In the genomic region with DNA sequence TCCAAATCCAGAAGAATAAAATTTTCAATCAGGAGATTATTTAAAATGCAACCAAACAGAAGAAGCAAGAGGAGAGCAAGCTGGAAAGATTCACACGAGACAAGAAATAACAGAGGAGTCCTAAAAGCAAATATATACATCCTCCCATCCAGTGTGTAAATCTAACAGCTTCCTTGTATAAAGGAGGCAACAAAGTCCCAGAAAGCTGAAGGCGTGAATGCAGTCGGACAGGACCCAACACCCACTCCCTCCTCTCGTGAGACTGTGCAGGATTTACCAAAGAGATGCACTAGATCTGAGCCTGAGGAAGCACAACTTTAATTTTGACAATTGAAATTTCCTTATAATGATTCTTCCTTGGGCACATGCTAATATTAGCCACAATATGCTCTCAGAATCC, we compare ENCODE assay signal across 13 mouse cellular contexts.
DNase-seq lines count a peak whose midpoint lies in the region; ATAC-seq and TF ChIP-seq lines count a peak whose summit lies in the region.
"Had no signal": no experiment of that assay in that cellular context is flagged by ENCODE, and none has a peak within 500 bp of the region (broad histone marks: within the 10 kb centered on the region; RNA-seq: fewer than 3 reads in every experiment).

No protein-coding gene starts in this region.

- H3K27ac ChIP-seq in intestine, embryonic 14.5 days (ENCODE audit: low read depth): peak overlapping the region; percentile 73
- H3K27ac ChIP-seq in intestine, postnatal 0 days (ENCODE audit: low read depth, low read length): no peak overlapping the region
- H3K27ac ChIP-seq in embryonic facial prominence, embryonic 14.5 days (replicated peaks; ENCODE audit: low read depth, low read length): peak overlapping the region; percentile 11
- H3K27ac ChIP-seq in limb, embryonic 15.5 days: peak overlapping the region; percentile 39
- no peak overlapping the region for H3K27ac ChIP-seq in hindbrain, embryonic 16.5 days (ENCODE audit: low read depth, low read length)
- H3K27ac ChIP-seq: forebrain, embryonic 12.5 days; liver, embryonic 12.5 days; midbrain, embryonic 12.5 days; neural tube, embryonic 15.5 days had no signal

- 31% methylated on average over 4 of the region's 4 CpGs for WGBS in intestine, embryonic 14.5 days
- WGBS in intestine, postnatal 0 days: 48% methylated on average over 4 of the region's 4 CpGs
- WGBS in embryonic facial prominence, embryonic 14.5 days: 47% methylated on average over 4 of the region's 4 CpGs
- WGBS in limb, embryonic 15.5 days: 58% methylated on average over 4 of the region's 4 CpGs
- WGBS in hindbrain, embryonic 16.5 days: 69% methylated on average over 4 of the region's 4 CpGs

- no peaks in the 10 kb centered on the region for H3K27me3 ChIP-seq in intestine, embryonic 14.5 days (replicated peaks; ENCODE audit: control insufficient read depth, insufficient read depth, low read length)
- no peaks in the 10 kb centered on the region for H3K27me3 ChIP-seq in intestine, postnatal 0 days (replicated peaks; ENCODE audit: control insufficient read depth, insufficient read depth, low read length)
- H3K27me3 ChIP-seq in embryonic facial prominence, embryonic 14.5 days (replicated peaks; ENCODE audit: control insufficient read depth, insufficient read depth, low read length): no peaks in the 10 kb centered on the region
- no peaks in the 10 kb centered on the region for H3K27me3 ChIP-seq in limb, embryonic 15.5 days
- no peaks in the 10 kb centered on the region for H3K27me3 ChIP-seq in hindbrain, embryonic 16.5 days (replicated peaks; ENCODE audit: control insufficient read depth, insufficient read depth, low read length)
- H3K27me3 ChIP-seq: forebrain, embryonic 12.5 days; liver, embryonic 12.5 days; midbrain, embryonic 12.5 days; neural tube, embryonic 15.5 days had no signal

- TF ChIP-seq CTCF in intestine, postnatal 0 days (IDR thresholded peaks at IDR 0.05; ENCODE audit: low read depth): no peak

- H3K4me3 ChIP-seq in intestine, embryonic 14.5 days (ENCODE audit: low read depth, low read length): no peak overlapping the region
- H3K4me3 ChIP-seq in intestine, postnatal 0 days (ENCODE audit: low read depth, low read length): no peak overlapping the region
- H3K4me3 ChIP-seq in embryonic facial prominence, embryonic 14.5 days (ENCODE audit: low read depth, low read length): no peak overlapping the region
- H3K4me3 ChIP-seq in limb, embryonic 15.5 days: no peak overlapping the region
- H3K4me3 ChIP-seq in hindbrain, embryonic 16.5 days (ENCODE audit: low read length): no peak overlapping the region
- H3K4me3 ChIP-seq: erythroblast, embryonic 14.5 days; forebrain, embryonic 12.5 days; liver, embryonic 12.5 days; midbrain, embryonic 12.5 days; neural tube, embryonic 15.5 days had no signal

- 0 out of 2 replicates have a peak, but pooled peaks cover 7% of the 10 kb centered on the region for H3K4me1 ChIP-seq in intestine, embryonic 14.5 days (replicated peaks; ENCODE audit: control insufficient read depth, insufficient read depth, low read length)
- H3K4me1 ChIP-seq in intestine, postnatal 0 days (replicated peaks; ENCODE audit: control insufficient read depth, insufficient read depth, low read length): no peaks in the 10 kb centered on the region
- H3K4me1 ChIP-seq in embryonic facial prominence, embryonic 14.5 days (ENCODE audit: control insufficient read depth, insufficient read depth, low read length): peaks cover 6% of the 10 kb centered on the region; the same call in 1 of the 2 replicates
- peaks cover 3% of the 10 kb centered on the region; the same call in 1 of the 2 replicates for H3K4me1 ChIP-seq in limb, embryonic 15.5 days
- no peaks in the 10 kb centered on the region for H3K4me1 ChIP-seq in hindbrain, embryonic 16.5 days (ENCODE audit: control insufficient read depth, insufficient read depth, low read depth, low read length)
- H3K4me1 ChIP-seq: forebrain, embryonic 12.5 days; liver, embryonic 12.5 days; midbrain, embryonic 12.5 days; neural tube, embryonic 15.5 days had no signal

- DNase-seq in frontal cortex, adult 2 months (ENCODE audit: extremely low spot score in 1 of 2, low spot score in 1 of 2): no peak
- peak; percentile 53 for DNase-seq in intestine, embryonic 14.5 days (ENCODE audit: low spot score)
- no peak for DNase-seq in embryonic facial prominence, embryonic 14.5 days (ENCODE audit: low spot score)
- no peak for DNase-seq in right cerebral cortex, adult 18-20 months

- H3K36me3 ChIP-seq in intestine, embryonic 14.5 days (ENCODE audit: control insufficient read depth, insufficient read depth, low read length): no peaks in the 10 kb centered on the region
- H3K36me3 ChIP-seq in intestine, postnatal 0 days (ENCODE audit: control insufficient read depth, insufficient read depth): no peaks in the 10 kb centered on the region
- no peaks in the 10 kb centered on the region for H3K36me3 ChIP-seq in embryonic facial prominence, embryonic 14.5 days (ENCODE audit: control insufficient read depth, insufficient read depth, low read length)
- H3K36me3 ChIP-seq in limb, embryonic 15.5 days: no peaks in the 10 kb centered on the region
- H3K36me3 ChIP-seq in hindbrain, embryonic 16.5 days (ENCODE audit: control insufficient read depth, insufficient read depth, low read length): no peaks in the 10 kb centered on the region
- H3K36me3 ChIP-seq: forebrain, embryonic 12.5 days; liver, embryonic 12.5 days; midbrain, embryonic 12.5 days; neural tube, embryonic 15.5 days had no signal

- no peak overlapping the region for H3K9ac ChIP-seq in intestine, embryonic 14.5 days (ENCODE audit: low read length)
- H3K9ac ChIP-seq in intestine, postnatal 0 days (ENCODE audit: low read depth, low read length): no peak overlapping the region
- H3K9ac ChIP-seq in embryonic facial prominence, embryonic 14.5 days (ENCODE audit: low read depth, low read length): no peak overlapping the region
- no peak overlapping the region for H3K9ac ChIP-seq in limb, embryonic 15.5 days
- no peak overlapping the region for H3K9ac ChIP-seq in hindbrain, embryonic 16.5 days (ENCODE audit: low read depth, low read length)
- H3K9ac ChIP-seq: forebrain, embryonic 12.5 days; liver, embryonic 12.5 days; midbrain, embryonic 12.5 days; neural tube, embryonic 15.5 days had no signal

- H3K9me3 ChIP-seq in intestine, embryonic 14.5 days (ENCODE audit: control insufficient read depth, low read length): no peaks in the 10 kb centered on the region
- H3K9me3 ChIP-seq in intestine, postnatal 0 days (ENCODE audit: control insufficient read depth): no peaks in the 10 kb centered on the region
- H3K9me3 ChIP-seq in embryonic facial prominence, embryonic 14.5 days (ENCODE audit: control insufficient read depth, low read length): no peaks in the 10 kb centered on the region
- H3K9me3 ChIP-seq in limb, embryonic 15.5 days: no peaks in the 10 kb centered on the region
- H3K9me3 ChIP-seq in hindbrain, embryonic 16.5 days (ENCODE audit: control insufficient read depth, low read length): no peaks in the 10 kb centered on the region
- H3K9me3 ChIP-seq: forebrain, embryonic 12.5 days; liver, embryonic 12.5 days; midbrain, embryonic 12.5 days; neural tube, embryonic 15.5 days had no signal

- 0 out of 2 replicates have a peak, but pooled peaks have one; percentile 62 for ATAC-seq in frontal cortex, adult (ENCODE audit: low TSS enrichment)
- 0 out of 2 replicates have a peak, but pooled peaks have one; percentile 23 for ATAC-seq in intestine, embryonic 14.5 days (replicated peaks; ENCODE audit: low FRiP score, low TSS enrichment, low read depth)
- ATAC-seq in intestine, postnatal 0 days: no peak
- no peak for ATAC-seq in embryonic facial prominence, embryonic 14.5 days (ENCODE audit: low read depth)
- no peak for ATAC-seq in limb, embryonic 15.5 days (ENCODE audit: insufficient number of reproducible peaks, low FRiP score, low TSS enrichment, low read depth)
- ATAC-seq in hindbrain, embryonic 16.5 days: no peak
- ATAC-seq: liver, embryonic 12.5 days had no signal

- H3K4me2 ChIP-seq in intestine, embryonic 14.5 days (ENCODE audit: low read length): no peak overlapping the region
- no peak overlapping the region for H3K4me2 ChIP-seq in intestine, postnatal 0 days (replicated peaks; ENCODE audit: low read depth)
- H3K4me2 ChIP-seq in embryonic facial prominence, embryonic 14.5 days (ENCODE audit: low read depth, low read length): no peak overlapping the region
- no peak overlapping the region for H3K4me2 ChIP-seq in limb, embryonic 15.5 days
- no peak overlapping the region for H3K4me2 ChIP-seq in hindbrain, embryonic 16.5 days (ENCODE audit: low read length)
- H3K4me2 ChIP-seq: forebrain, embryonic 12.5 days; liver, embryonic 12.5 days; midbrain, embryonic 12.5 days; neural tube, embryonic 15.5 days had no signal

Comparison
In these comparisons a context has a peak if more than half of its experiments do, and no peak if none do; other contexts are left out.
1. ATAC-seq: peak in frontal cortex, adult (single experiment) and intestine, embryonic 14.5 days (single experiment); none in intestine, postnatal 0 days (single experiment), embryonic facial prominence, embryonic 14.5 days (single experiment), limb, embryonic 15.5 days (single experiment) and hindbrain, embryonic 16.5 days (single experiment).
2. H3K27ac ChIP-seq: peak in intestine, embryonic 14.5 days (single experiment), embryonic facial prominence, embryonic 14.5 days (single experiment) and limb, embryonic 15.5 days (single experiment); none in intestine, postnatal 0 days (single experiment) and hindbrain, embryonic 16.5 days (single experiment).